In genomic region chr4:103173507-103173906, GRCm38 (mm10) we compare ENCODE assay signal across 19 mouse cellular contexts. TPM values are rescaled to one million over a fixed set of nuclear protein-coding genes. Genes with fewer than 3 reads are reported as not detected.
A peak's percentile ranks its signal among the peaks of the same experiment; 100 is the strongest.
DNase-seq lines count a peak whose midpoint lies in the region; ATAC-seq and TF ChIP-seq lines count a peak whose summit lies in the region.
"Had no signal": no experiment of that assay in that cellular context is flagged by ENCODE, and none has a peak within 500 bp of the region (broad histone marks: within the 10 kb centered on the region; RNA-seq: fewer than 3 reads in every experiment).

No protein-coding gene starts in this region.

- no peaks in the 10 kb centered on the region for H3K27me3 ChIP-seq in kidney, embryonic 16.5 days (ENCODE audit: insufficient read depth, low read length)
- H3K27me3 ChIP-seq in midbrain, embryonic 11.5 days (ENCODE audit: control insufficient read depth, insufficient read depth, low read length), result no peaks in the 10 kb centered on the region
- H3K27me3 ChIP-seq in midbrain, embryonic 10.5 days (ENCODE audit: low read depth, poor library complexity, severe bottlenecking), result no peaks in the 10 kb centered on the region
- no peaks in the 10 kb centered on the region for H3K27me3 ChIP-seq in limb, embryonic 10.5 days (ENCODE audit: low read depth, poor library complexity, severe bottlenecking)
- H3K27me3 ChIP-seq: embryonic facial prominence, embryonic 13.5 days; heart, embryonic 12.5 days; Patski had no signal

- H3K9ac ChIP-seq in kidney, embryonic 16.5 days (replicated peaks; ENCODE audit: low read length), result no peak overlapping the region
- no peak overlapping the region for H3K9ac ChIP-seq in midbrain, embryonic 11.5 days (ENCODE audit: low read length)
- H3K9ac ChIP-seq: embryonic facial prominence, embryonic 13.5 days; forebrain, embryonic 12.5 days; heart, embryonic 12.5 days; hindbrain, embryonic 14.5 days had no signal

- H3K4me3 ChIP-seq in gastrocnemius, adult 2 months, result 0 out of 2 replicates have a peak overlapping the region, but pooled peaks have one; percentile 9
- no peak overlapping the region for H3K4me3 ChIP-seq in kidney, embryonic 16.5 days (ENCODE audit: low read length)
- no peak overlapping the region for H3K4me3 ChIP-seq in midbrain, embryonic 11.5 days (ENCODE audit: low read depth, low read length)
- H3K4me3 ChIP-seq in midbrain, embryonic 10.5 days, result no peak overlapping the region
- H3K4me3 ChIP-seq in limb, embryonic 10.5 days, result no peak overlapping the region
- H3K4me3 ChIP-seq: embryonic facial prominence, embryonic 13.5 days; forebrain, embryonic 12.5 days; heart, embryonic 12.5 days; hindbrain, embryonic 10.5 days had no signal

- peaks cover 20% of the 10 kb centered on the region; the same call in 1 of the 2 replicates for H3K36me3 ChIP-seq in kidney, embryonic 16.5 days (ENCODE audit: insufficient read depth, low read length)
- H3K36me3 ChIP-seq in midbrain, embryonic 11.5 days (ENCODE audit: control insufficient read depth, insufficient read depth, low read length), result no peaks in the 10 kb centered on the region
- peaks cover 79% of the 10 kb centered on the region for H3K36me3 ChIP-seq in midbrain, embryonic 10.5 days
- peaks cover 60% of the 10 kb centered on the region for H3K36me3 ChIP-seq in limb, embryonic 10.5 days

- ATAC-seq in kidney, embryonic 16.5 days (ENCODE audit: low FRiP score, low TSS enrichment), result peak; percentile 80; the same call in 1 of the 2 replicates
- ATAC-seq in midbrain, embryonic 11.5 days (ENCODE audit: low FRiP score), result no peak
- ATAC-seq: activated CD4-positive, CD25-positive, alpha-beta regulatory T cell, adult 4 months; forebrain, embryonic 16.5 days; Patski had no signal

- peaks cover 4% of the 10 kb centered on the region for H3K9me3 ChIP-seq in kidney, embryonic 16.5 days (ENCODE audit: low read length)
- no peaks in the 10 kb centered on the region for H3K9me3 ChIP-seq in midbrain, embryonic 11.5 days (ENCODE audit: control insufficient read depth, low read length)
- no peaks in the 10 kb centered on the region for H3K9me3 ChIP-seq in midbrain, embryonic 10.5 days (replicated peaks)
- no peaks in the 10 kb centered on the region for H3K9me3 ChIP-seq in limb, embryonic 10.5 days (replicated peaks)
- H3K9me3 ChIP-seq: embryonic facial prominence, embryonic 13.5 days; forebrain, embryonic 12.5 days; heart, embryonic 12.5 days; hindbrain, embryonic 10.5 days had no signal

- intact Hi-C loops in gastrocnemius, adult 2 months (cut with DNase I), result no loop called here

- H3K27ac ChIP-seq in gastrocnemius, adult 2 months, result peak overlapping the region; percentile 61
- no peak overlapping the region for H3K27ac ChIP-seq in kidney, embryonic 16.5 days (ENCODE audit: low read length)
- no peak overlapping the region for H3K27ac ChIP-seq in midbrain, embryonic 11.5 days (ENCODE audit: low read depth, low read length)
- no peak overlapping the region for H3K27ac ChIP-seq in midbrain, embryonic 10.5 days (replicated peaks)
- H3K27ac ChIP-seq in limb, embryonic 10.5 days, result no peak overlapping the region
- H3K27ac ChIP-seq: embryonic facial prominence, embryonic 13.5 days; forebrain, embryonic 12.5 days; hindbrain, embryonic 10.5 days; hindbrain, embryonic 14.5 days had no signal

- no peak overlapping the region for H3K4me2 ChIP-seq in kidney, embryonic 16.5 days (replicated peaks; ENCODE audit: low read depth, low read length)
- no peak overlapping the region for H3K4me2 ChIP-seq in midbrain, embryonic 11.5 days
- H3K4me2 ChIP-seq: embryonic facial prominence, embryonic 13.5 days; forebrain, embryonic 12.5 days; heart, embryonic 12.5 days; hindbrain, embryonic 14.5 days had no signal

- no peak for TF ChIP-seq CTCF in gastrocnemius, adult 2 months (IDR thresholded peaks at IDR 0.05)

- DNase-seq in gastrocnemius, adult 2 months, result peak; percentile 26
- no peak for DNase-seq in gastrocnemius, postnatal 4 days (ENCODE audit: low spot score in 2 of 2)
- DNase-seq in kidney, postnatal 14 days, result no peak
- DNase-seq in midbrain, embryonic 11.5 days (ENCODE audit: low spot score, missing footprints), result peak; percentile 83
- no peak for DNase-seq in midbrain, embryonic 10.5 days (ENCODE audit: low spot score)
- DNase-seq in limb, embryonic 10.5 days (ENCODE audit: low spot score), result peak; percentile 13
- no peak for DNase-seq in adrenal gland, postnatal 25 days
- DNase-seq: adrenal gland, postnatal 14 days; cerebellum, adult 9-11 months; gastrocnemius, postnatal 36 days had no signal

- peaks cover 5% of the 10 kb centered on the region; the same call in 1 of the 2 replicates for H3K4me1 ChIP-seq in kidney, embryonic 16.5 days (ENCODE audit: insufficient read depth, low read length)
- no peaks in the 10 kb centered on the region for H3K4me1 ChIP-seq in midbrain, embryonic 11.5 days (ENCODE audit: control insufficient read depth, insufficient read depth, low read length)
- no peaks in the 10 kb centered on the region for H3K4me1 ChIP-seq in midbrain, embryonic 10.5 days
- H3K4me1 ChIP-seq in limb, embryonic 10.5 days, result peaks cover 2% of the 10 kb centered on the region; the same call in 1 of the 2 replicates
- H3K4me1 ChIP-seq: forebrain, embryonic 12.5 days; hindbrain, embryonic 10.5 days had no signal

- WGBS in kidney, embryonic 16.5 days, result 35% methylated on average over 6 of the region's 6 CpGs
- WGBS in midbrain, embryonic 11.5 days, result 83% methylated on average over 6 of the region's 6 CpGs
- 89% methylated on average over 6 of the region's 6 CpGs for WGBS in midbrain, embryonic 10.5 days
- WGBS in limb, embryonic 10.5 days, result 82% methylated on average over 6 of the region's 6 CpGs

RNA-seq across cellular contexts. Expression of gene Slc35d1, which starts 41.5 kb away (rescaled TPM):
- 1 to 10 TPM; 4.6 to 6.3 TPM for total RNA-seq in gastrocnemius, adult 2 months (2021)
- 1 to 10 TPM; 7.8 to 8.9 TPM for total RNA-seq in gastrocnemius, postnatal 4 days (2021)
- polyA plus RNA-seq in kidney, embryonic 16.5 days (2015; fragmentation: Nextera tagmentation; extraction: Ambion mirVana), result 7.3 and 8.2 TPM in 2 replicates
- 8.6 and 9.8 TPM in 2 replicates for polyA plus RNA-seq in midbrain, embryonic 11.5 days (2014; fragmentation: Nextera tagmentation; extraction: Ambion mirVana)
- polyA plus RNA-seq in midbrain, embryonic 10.5 days (2016; fragmentation: Nextera tagmentation; extraction: Ambion mirVana), result 8.3 and 8.8 TPM in 2 replicates
- polyA plus RNA-seq in limb, embryonic 10.5 days (2016; fragmentation: Nextera tagmentation; extraction: Ambion mirVana), result 10.4 and 10.5 TPM in 2 replicates
- 14.7 and 17.3 TPM in 2 replicates for total RNA-seq in adrenal gland, postnatal 25 days (2021)

RNA-seq across cellular contexts. Expression of gene Wdr78, which starts 59.2 kb away (rescaled TPM):
- under 1 TPM; 0.36 to 0.56 TPM for total RNA-seq in gastrocnemius, adult 2 months (2021)
- 1 to 10 TPM; 2.2 to 2.7 TPM for total RNA-seq in gastrocnemius, postnatal 4 days (2021)
- polyA plus RNA-seq in kidney, embryonic 16.5 days (2015; fragmentation: Nextera tagmentation; extraction: Ambion mirVana), result 4.0 and 4.3 TPM in 2 replicates
- 5.5 and 6.8 TPM in 2 replicates for polyA plus RNA-seq in midbrain, embryonic 11.5 days (2014; fragmentation: Nextera tagmentation; extraction: Ambion mirVana)
- 4.5 and 5.5 TPM in 2 replicates for polyA plus RNA-seq in midbrain, embryonic 10.5 days (2016; fragmentation: Nextera tagmentation; extraction: Ambion mirVana)
- 3.2 and 4.4 TPM in 2 replicates for polyA plus RNA-seq in limb, embryonic 10.5 days (2016; fragmentation: Nextera tagmentation; extraction: Ambion mirVana)
- total RNA-seq in adrenal gland, postnatal 25 days (2021), result 6.3 and 8.6 TPM in 2 replicates

RNA-seq across cellular contexts. Expression of gene Mier1, which starts 59.3 kb away (rescaled TPM):
- total RNA-seq in gastrocnemius, adult 2 months (2021), result 10 to 100 TPM; 20.0 to 21.4 TPM
- 10 to 100 TPM; 40.9 to 55.6 TPM for total RNA-seq in gastrocnemius, postnatal 4 days (2021)
- 36.4 and 37.1 TPM in 2 replicates for polyA plus RNA-seq in kidney, embryonic 16.5 days (2015; fragmentation: Nextera tagmentation; extraction: Ambion mirVana)
- polyA plus RNA-seq in midbrain, embryonic 11.5 days (2014; fragmentation: Nextera tagmentation; extraction: Ambion mirVana), result 31.8 and 37.7 TPM in 2 replicates
- polyA plus RNA-seq in midbrain, embryonic 10.5 days (2016; fragmentation: Nextera tagmentation; extraction: Ambion mirVana), result 31.0 and 32.7 TPM in 2 replicates
- polyA plus RNA-seq in limb, embryonic 10.5 days (2016; fragmentation: Nextera tagmentation; extraction: Ambion mirVana), result 33.9 and 41.5 TPM in 2 replicates
- total RNA-seq in adrenal gland, postnatal 25 days (2021), result 77.1 and 80.1 TPM in 2 replicates

Comparison
In these comparisons a context has a peak if more than half of its experiments do, and no peak if none do; other contexts are left out.
1. DNase-seq: peak in gastrocnemius, adult 2 months (single experiment), midbrain, embryonic 11.5 days (single experiment) and limb, embryonic 10.5 days (single experiment); none in gastrocnemius, postnatal 4 days (0 of 2), kidney, postnatal 14 days (single experiment), midbrain, embryonic 10.5 days (single experiment) and adrenal gland, postnatal 25 days (single experiment).